Mouse (Mus musculus) cortical plate, adult 2 months (tissue): ENCODE data around the gene Car15.

Experiments used
- CTCF ChIP-seq: fragments of 200-500 bp; IDR thresholded peaks from 2 replicates; pipeline ENCODE4 v1.5.1; 2011; ENCODE audit warnings: mild to moderate bottlenecking, control low read depth, low read length; ENCODE audit not compliant: insufficient read depth; ENCODE audit errors: extremely low read depth
- POLR2A ChIP-seq: fragments of 200-500 bp; IDR thresholded peaks from 2 replicates; pipeline ENCODE4 v1.6.1; 2011; ENCODE audit warnings: mild to moderate bottlenecking, low read length, control low read depth; ENCODE audit not compliant: insufficient read depth; ENCODE audit errors: extremely low read depth

- TF ChIP-seq POLR2A: no peak
- TF ChIP-seq CTCF: no peak
These were observed 44.1 kb downstream of the Car15 start for GRCm38 (mm10) chr16:17794047-17794446.
